In genomic region chr2:75959850-75960365, GRCm38 (mm10) we compare ENCODE assay signal across 8 mouse cellular contexts. TPM values are rescaled to one million over a fixed set of nuclear protein-coding genes. Genes with fewer than 3 reads are reported as not detected.
DNase-seq lines count a peak whose midpoint lies in the region; ATAC-seq and TF ChIP-seq lines count a peak whose summit lies in the region.

No protein-coding gene starts in this region.

- H3K9ac ChIP-seq in heart, adult 2 months (ENCODE audit: low read depth, low read length) = peak overlapping the region; percentile 17; the same call in 1 of the 2 replicates
- no peak overlapping the region for H3K9ac ChIP-seq in limb, embryonic 13.5 days

- ATAC-seq in limb, embryonic 13.5 days (ENCODE audit: low FRiP score, low read depth) = peak; percentile 88

- H3K36me3 ChIP-seq in kidney, adult 2 months (ENCODE audit: control insufficient read depth, insufficient read depth, low read length) = no peaks in the 10 kb centered on the region
- H3K36me3 ChIP-seq in heart, adult 2 months (ENCODE audit: control insufficient read depth, insufficient read depth, low read length) = no peaks in the 10 kb centered on the region
- H3K36me3 ChIP-seq in limb, embryonic 13.5 days = no peaks in the 10 kb centered on the region

- intact Hi-C loops in heart, adult 2 months (cut with DNase I) = loop anchor here (5.0 kb wide), 1 partner anchor 33 kb away; no protein-coding TSS in a partner anchor

- H3K4me2 ChIP-seq in limb, embryonic 13.5 days (replicated peaks) = peak overlapping the region; percentile 57

- H3K79me2 ChIP-seq in heart, adult 2 months (replicated peaks; ENCODE audit: control insufficient read depth, insufficient read depth, low read length) = no peaks in the 10 kb centered on the region

- TF ChIP-seq CTCF in kidney, adult 2 months (conservative IDR thresholded peaks at IDR 0.05; ENCODE audit: insufficient read depth, insufficient read length, low read depth, low read length) = no peak
- no peak for TF ChIP-seq CTCF in cerebellum, adult 2 months (IDR thresholded peaks at IDR 0.05; ENCODE audit: borderline replicate concordance, insufficient read depth, low read depth, low read length)
- no peak for TF ChIP-seq CTCF in heart, adult 2 months (IDR thresholded peaks at IDR 0.05)

- no peak overlapping the region for H3K4me3 ChIP-seq in kidney, adult 2 months (ENCODE audit: insufficient read depth, low read depth, low read length)
- no peak overlapping the region for H3K4me3 ChIP-seq in cerebellum, adult 2 months (replicated peaks; ENCODE audit: insufficient read depth, low read depth, low read length)
- H3K4me3 ChIP-seq in heart, adult 2 months = peak overlapping the region; percentile 0; the same call in 1 of the 2 replicates
- 0 out of 2 replicates have a peak overlapping the region, but pooled peaks have one; percentile 12 for H3K4me3 ChIP-seq in limb, embryonic 13.5 days

- no peak for TF ChIP-seq POLR2A in kidney, adult 2 months (IDR thresholded peaks at IDR 0.05; ENCODE audit: low read depth, low read length)
- no peak for TF ChIP-seq POLR2A in cerebellum, adult 2 months (IDR thresholded peaks at IDR 0.05; ENCODE audit: borderline replicate concordance, insufficient read depth, low read length)
- TF ChIP-seq POLR2A in heart, adult 2 months (IDR thresholded peaks at IDR 0.05; ENCODE audit: insufficient read depth, low read depth, low read length) = no peak

- no peak overlapping the region for H3K27ac ChIP-seq in kidney, adult 2 months (ENCODE audit: insufficient read depth, low read depth, low read length)
- no peak overlapping the region for H3K27ac ChIP-seq in cerebellum, adult 2 months (ENCODE audit: insufficient read depth, low read length)
- H3K27ac ChIP-seq in heart, adult 2 months = peak overlapping the region; percentile 66
- H3K27ac ChIP-seq in limb, embryonic 13.5 days = peak overlapping the region; percentile 86

- no peaks in the 10 kb centered on the region for H3K27me3 ChIP-seq in kidney, adult 2 months (replicated peaks; ENCODE audit: control insufficient read depth, insufficient read depth, low read length)
- no peaks in the 10 kb centered on the region; the same call in 1 of the 2 replicates for H3K27me3 ChIP-seq in cerebellum, adult 2 months (ENCODE audit: control insufficient read depth, insufficient read depth, low read length)
- H3K27me3 ChIP-seq in heart, adult 2 months (ENCODE audit: control insufficient read depth, insufficient read depth, low read length) = no peaks in the 10 kb centered on the region
- H3K27me3 ChIP-seq in limb, embryonic 13.5 days = peaks cover 19% of the 10 kb centered on the region

- no peaks in the 10 kb centered on the region for H3K4me1 ChIP-seq in kidney, adult 2 months (ENCODE audit: control insufficient read depth, insufficient read depth, low read length)
- H3K4me1 ChIP-seq in cerebellum, adult 2 months (ENCODE audit: control insufficient read depth, insufficient read depth, low read length) = peaks cover 3% of the 10 kb centered on the region; the same call in 1 of the 2 replicates
- H3K4me1 ChIP-seq in heart, adult 2 months (ENCODE audit: control insufficient read depth, insufficient read depth, low read length) = peaks cover 9% of the 10 kb centered on the region
- H3K4me1 ChIP-seq in limb, embryonic 13.5 days = peaks cover 73% of the 10 kb centered on the region

- 52% methylated on average over 15 of the region's 15 CpGs for WGBS in kidney, adult 2 months
- WGBS in cerebellum, adult 2 months = 15% methylated on average over 15 of the region's 15 CpGs
- WGBS in heart, adult 2 months = 22% methylated on average over 15 of the region's 15 CpGs
- 3% methylated on average over 15 of the region's 15 CpGs for WGBS in limb, embryonic 13.5 days

- H3K9me3 ChIP-seq in limb, embryonic 13.5 days = no peaks in the 10 kb centered on the region

- DNase-seq in kidney, postnatal 10 days = peak; percentile 23
- DNase-seq in kidney, adult 2 months = no peak
- DNase-seq in cerebellum, adult 2 months = peak; percentile 44 to 53
- peak; percentile 31 to 42 for DNase-seq in heart, adult 2 months
- DNase-seq in retina, postnatal 1 day = peak; percentile 66
- DNase-seq in adipocyte (ENCODE audit: low spot score) = no peak
- no peak for DNase-seq in thymus, postnatal 0 days (ENCODE audit: low spot score)

- no peak for TF ChIP-seq EP300 in heart, adult 2 months (IDR thresholded peaks at IDR 0.05; ENCODE audit: insufficient read depth, low read depth, low read length)

RNA-seq across cellular contexts. Expression of gene Ttc30a2, which starts 18.1 kb away (rescaled TPM):
- 0.20 and 0.38 TPM in 2 replicates for polyA plus RNA-seq in kidney, adult 2 months (2012; rRNA removed)
- polyA plus RNA-seq in cerebellum, adult 2 months (2012; rRNA removed) = 0.18 and 0.21 TPM in 2 replicates
- 1 to 10 TPM; 2.3 TPM for total RNA-seq in heart, adult 2 months (2021)
- polyA plus RNA-seq in heart, adult 2 months (2012; rRNA removed) = 0.76 and 1.7 TPM in 2 replicates
- 0.37 and 0.42 TPM in 2 replicates for polyA plus RNA-seq in limb, embryonic 13.5 days (2015; fragmentation: Nextera tagmentation; extraction: Ambion mirVana)
- 0.22 and 0.34 TPM in 2 replicates for polyA plus RNA-seq in thymus, postnatal 0 days (2015; fragmentation: Nextera tagmentation; extraction: Ambion mirVana)

RNA-seq across cellular contexts. Expression of gene Ttc30b, which starts 21.5 kb away (rescaled TPM):
- polyA plus RNA-seq in kidney, adult 2 months (2012; rRNA removed) = 9.4 and 11.8 TPM in 2 replicates
- 11.2 and 14.2 TPM in 2 replicates for polyA plus RNA-seq in cerebellum, adult 2 months (2012; rRNA removed)
- total RNA-seq in heart, adult 2 months (2021) = 10 to 100 TPM; 13.2 to 17.5 TPM
- 11.1 and 17.2 TPM in 2 replicates for polyA plus RNA-seq in heart, adult 2 months (2012; rRNA removed)
- 10.3 TPM in 2 replicates for polyA plus RNA-seq in limb, embryonic 13.5 days (2015; fragmentation: Nextera tagmentation; extraction: Ambion mirVana)
- polyA plus RNA-seq in thymus, postnatal 0 days (2015; fragmentation: Nextera tagmentation; extraction: Ambion mirVana) = 4.2 and 5.5 TPM in 2 replicates

RNA-seq across cellular contexts. Expression of gene Ttc30a1, which starts 21.9 kb away (rescaled TPM):
- polyA plus RNA-seq in kidney, adult 2 months (2012; rRNA removed) = 2.8 and 3.7 TPM in 2 replicates
- polyA plus RNA-seq in cerebellum, adult 2 months (2012; rRNA removed) = 3.3 and 4.1 TPM in 2 replicates
- 1 to 10 TPM; 3.1 to 4.0 TPM for total RNA-seq in heart, adult 2 months (2021)
- polyA plus RNA-seq in heart, adult 2 months (2012; rRNA removed) = 2.4 and 4.0 TPM in 2 replicates
- polyA plus RNA-seq in limb, embryonic 13.5 days (2015; fragmentation: Nextera tagmentation; extraction: Ambion mirVana) = 8.4 and 9.3 TPM in 2 replicates
- 4.1 and 4.7 TPM in 2 replicates for polyA plus RNA-seq in thymus, postnatal 0 days (2015; fragmentation: Nextera tagmentation; extraction: Ambion mirVana)

Comparison
In these comparisons a context has a peak if more than half of its experiments do, and no peak if none do; other contexts are left out.
1. DNase-seq: peak in kidney, postnatal 10 days (single experiment), cerebellum, adult 2 months (2 of 2), heart, adult 2 months (2 of 2) and retina, postnatal 1 day (single experiment); none in kidney, adult 2 months (single experiment), adipocyte (single experiment) and thymus, postnatal 0 days (single experiment).
2. H3K27ac ChIP-seq: peak in heart, adult 2 months (single experiment) and limb, embryonic 13.5 days (single experiment); none in kidney, adult 2 months (single experiment) and cerebellum, adult 2 months (single experiment).
3. H3K4me3 ChIP-seq: peak in heart, adult 2 months (single experiment) and limb, embryonic 13.5 days (single experiment); none in kidney, adult 2 months (single experiment) and cerebellum, adult 2 months (single experiment).